Mouse (Mus musculus) hindbrain, embryonic 13.5 days (tissue): ENCODE measurements around the gene Rsph6a. TPM values are rescaled to one million over a fixed set of nuclear protein-coding genes. Genes with fewer than 3 reads are reported as not detected.

Experiments used
- ATAC-seq: fragments of 200-750 bp; cut with Nextera tagmentation; 2 replicates; pipeline ENCODE4 v1.8.0; 2017; ENCODE audit warnings: moderate TSS enrichment; ENCODE audit not compliant: low FRiP score
- H3K27ac ChIP-seq: fragments of 300-500 bp; sonication (generic); 2 replicates; pipeline ENCODE4 v1.5.1; 2015; ENCODE audit warnings: inconsistent platforms, mild to moderate bottlenecking, moderate library complexity
- H3K27me3 ChIP-seq: fragments of 300-500 bp; sonication (generic); 2 replicates; pipeline ENCODE4 v1.6.1; 2015; ENCODE audit warnings: mild to moderate bottlenecking, inconsistent platforms
- H3K36me3 ChIP-seq: fragments of 300-500 bp; sonication (generic); 2 replicates; pipeline ENCODE4 v1.6.1; 2015; ENCODE audit warnings: mild to moderate bottlenecking, inconsistent platforms
- H3K4me1 ChIP-seq: fragments of 300-500 bp; sonication (generic); replicated peaks from 2 replicates; pipeline ENCODE4 v1.6.1; 2015; ENCODE audit warnings: inconsistent platforms
- H3K4me2 ChIP-seq: fragments of 300-500 bp; sonication (generic); 2 replicates; pipeline ENCODE4 v1.6.1; 2015; ENCODE audit warnings: inconsistent platforms, mild to moderate bottlenecking, moderate library complexity
- H3K4me3 ChIP-seq: fragments of 300-500 bp; sonication (generic); 2 replicates; pipeline ENCODE4 v1.5.1; 2015; ENCODE audit warnings: mild to moderate bottlenecking, inconsistent platforms
- H3K9ac ChIP-seq: fragments of 300-500 bp; sonication (generic); 2 replicates; pipeline ENCODE4 v1.6.1; 2015; ENCODE audit warnings: mild to moderate bottlenecking, inconsistent platforms
- H3K9me3 ChIP-seq: fragments of 300-500 bp; sonication (generic); 2 replicates; pipeline ENCODE4 v1.6.1; 2016; ENCODE audit warnings: inconsistent platforms
- WGBS: fragments of 180-500 bp; shearing (Covaris S2); methylation state at CpG from one replicate; pipeline ENCODE4 v1.1.7; 2015; 5-methylcytosine and 5-hydroxymethylcytosine counted together
- polyA plus RNA-seq: library from polyadenylated mRNA; unstranded; fragments of >200 nt; fragmentation: Nextera tagmentation; extraction: Ambion mirVana; gene quantifications from 2 replicates; pipeline ENCODE4 v1.2.1, GENCODE M21; 2015

The Rsph6a gene
- not detected in 2 replicates for polyA plus RNA-seq

DNA sequence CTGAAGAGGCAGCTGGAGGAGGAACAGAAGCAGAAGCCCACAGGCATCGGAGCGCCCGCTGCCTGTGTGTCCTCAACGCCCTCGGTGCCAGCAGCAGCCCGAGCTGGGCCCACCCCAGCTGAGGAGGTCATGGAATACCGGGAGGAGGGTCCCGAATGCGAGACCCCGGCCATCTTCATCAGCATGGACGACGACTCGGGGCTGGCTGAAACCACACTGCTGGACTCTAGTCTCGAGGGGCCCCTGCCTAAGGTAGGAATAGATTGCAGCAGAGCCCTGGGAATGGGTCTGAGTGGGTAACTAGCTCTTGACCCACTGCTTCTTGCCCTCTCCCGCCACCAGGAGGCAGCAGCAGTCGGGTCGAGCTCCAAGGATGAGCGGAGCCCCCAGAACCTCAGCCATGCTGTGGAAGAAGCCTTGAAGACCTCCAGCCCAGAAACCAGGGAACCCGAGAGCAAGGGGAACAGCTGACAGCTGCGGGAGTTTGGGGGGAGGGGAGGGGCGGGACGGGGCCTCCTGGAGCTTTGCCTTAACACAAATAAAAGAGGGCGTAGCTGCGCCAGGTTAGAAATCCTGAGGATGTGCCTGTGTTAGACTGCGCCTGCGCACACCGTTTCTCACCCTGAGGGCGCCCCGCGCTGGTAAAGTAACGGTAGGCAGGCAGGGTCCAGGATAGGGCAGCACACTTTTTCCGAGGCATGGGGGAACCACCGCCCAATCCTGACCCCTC, at the start of gene Rsph6a:
Rsph6a (plus strand) TSS at position 644 of the 730 bp plus-strand sequence.
- H3K36me3 ChIP-seq: peaks cover 45% of the 10 kb centered on the region
- H3K9ac ChIP-seq: peak within 1 kb of the TSS; percentile 66
- H3K27me3 ChIP-seq: no peaks in the 10 kb centered on the region
- peak within 1 kb of the TSS; percentile 51 for H3K4me2 ChIP-seq
- H3K4me3 ChIP-seq: peak within 1 kb of the TSS; percentile 29
- peak; percentile 58 for ATAC-seq
- H3K4me1 ChIP-seq: peaks cover 16% of the 10 kb centered on the region
- H3K9me3 ChIP-seq: no peaks in the 10 kb centered on the region
- H3K27ac ChIP-seq: peak within 1 kb of the TSS; percentile 35; the same call in 1 of the 2 replicates
- WGBS: 19% methylated on average over 32 of the region's 33 CpGs

DNA sequence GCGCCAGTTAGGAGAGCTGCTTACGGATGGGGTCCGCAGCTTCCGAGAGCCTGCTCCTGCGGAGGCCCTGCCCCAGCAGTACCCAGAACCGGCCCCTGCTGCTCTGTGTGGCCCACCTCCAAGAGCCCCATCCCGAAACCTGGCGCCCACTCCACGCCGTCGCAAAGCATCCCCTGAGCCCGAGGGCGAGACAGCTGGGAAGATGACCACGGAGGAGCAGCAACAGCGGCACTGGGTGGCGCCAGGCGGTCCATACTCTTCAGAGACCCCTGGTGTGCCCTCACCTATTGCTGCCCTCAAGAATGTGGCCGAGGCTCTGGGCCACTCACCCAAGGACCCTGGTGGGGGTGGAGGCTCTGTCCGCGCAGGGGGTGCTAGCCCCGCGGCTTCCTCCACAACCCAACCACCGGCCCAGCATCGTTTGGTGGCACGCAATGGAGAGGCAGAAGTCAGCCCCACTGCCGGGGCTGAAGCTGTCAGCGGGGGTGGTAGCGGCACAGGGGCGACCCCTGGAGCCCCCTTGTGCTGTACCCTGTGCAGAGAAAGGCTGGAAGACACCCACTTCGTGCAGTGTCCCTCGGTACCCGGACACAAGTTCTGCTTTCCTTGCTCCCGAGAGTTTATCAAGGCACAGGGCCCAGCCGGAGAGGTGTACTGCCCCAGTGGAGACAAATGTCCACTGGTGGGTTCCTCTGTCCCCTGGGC, 48.9 kb upstream of the Rsph6a start:
- Histone ChIP-seq H3K27ac (0 out of 2 replicates have a peak overlapping the region, but pooled peaks have one; percentile 12), H3K4me3 (peak overlapping the region; percentile 91), H3K4me2 (peak overlapping the region; percentile 100), H3K9ac (peak overlapping the region; percentile 97), H3K4me1 (peaks cover 54% of the 10 kb centered on the region), H3K9me3 (no peaks in the 10 kb centered on the region), H3K36me3 (peaks cover 29% of the 10 kb centered on the region), H3K27me3 (no peaks in the 10 kb centered on the region)
- 81% methylated on average over 33 of the region's 34 CpGs for WGBS
- no peak for ATAC-seq

DNA sequence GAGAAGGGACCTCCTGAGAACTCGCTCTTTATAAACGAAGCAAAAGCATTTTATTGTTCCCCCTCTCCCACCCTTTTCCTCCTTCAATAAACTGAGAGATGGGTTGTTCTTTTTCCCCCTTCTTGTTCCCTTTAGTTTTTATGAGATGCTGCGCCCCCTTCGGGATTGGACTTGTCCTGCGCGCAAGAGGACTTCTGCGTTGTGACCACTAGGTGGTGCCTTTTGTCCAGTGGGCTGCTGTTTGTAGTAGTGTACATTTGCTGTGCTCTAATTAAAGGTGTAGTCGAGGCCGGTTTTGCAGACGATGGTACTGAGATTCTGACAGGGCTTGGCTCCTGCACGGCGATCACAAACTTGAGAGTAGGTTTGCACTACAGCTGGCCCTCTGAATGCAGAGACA, 48.0 kb upstream of the Rsph6a start:
- no peaks in the 10 kb centered on the region for H3K27me3 ChIP-seq
- no peaks in the 10 kb centered on the region for H3K9me3 ChIP-seq
- WGBS: 8% methylated on average over 12 of the region's 12 CpGs
- H3K9ac ChIP-seq: peak overlapping the region; percentile 97
- H3K4me3 ChIP-seq: 0 out of 2 replicates have a peak overlapping the region, but pooled peaks have one; percentile 14
- ATAC-seq: no peak
- peaks cover 47% of the 10 kb centered on the region for H3K4me1 ChIP-seq
- peaks cover 27% of the 10 kb centered on the region for H3K36me3 ChIP-seq
- H3K4me2 ChIP-seq: peak overlapping the region; percentile 100
- H3K27ac ChIP-seq: no peak overlapping the region

DNA sequence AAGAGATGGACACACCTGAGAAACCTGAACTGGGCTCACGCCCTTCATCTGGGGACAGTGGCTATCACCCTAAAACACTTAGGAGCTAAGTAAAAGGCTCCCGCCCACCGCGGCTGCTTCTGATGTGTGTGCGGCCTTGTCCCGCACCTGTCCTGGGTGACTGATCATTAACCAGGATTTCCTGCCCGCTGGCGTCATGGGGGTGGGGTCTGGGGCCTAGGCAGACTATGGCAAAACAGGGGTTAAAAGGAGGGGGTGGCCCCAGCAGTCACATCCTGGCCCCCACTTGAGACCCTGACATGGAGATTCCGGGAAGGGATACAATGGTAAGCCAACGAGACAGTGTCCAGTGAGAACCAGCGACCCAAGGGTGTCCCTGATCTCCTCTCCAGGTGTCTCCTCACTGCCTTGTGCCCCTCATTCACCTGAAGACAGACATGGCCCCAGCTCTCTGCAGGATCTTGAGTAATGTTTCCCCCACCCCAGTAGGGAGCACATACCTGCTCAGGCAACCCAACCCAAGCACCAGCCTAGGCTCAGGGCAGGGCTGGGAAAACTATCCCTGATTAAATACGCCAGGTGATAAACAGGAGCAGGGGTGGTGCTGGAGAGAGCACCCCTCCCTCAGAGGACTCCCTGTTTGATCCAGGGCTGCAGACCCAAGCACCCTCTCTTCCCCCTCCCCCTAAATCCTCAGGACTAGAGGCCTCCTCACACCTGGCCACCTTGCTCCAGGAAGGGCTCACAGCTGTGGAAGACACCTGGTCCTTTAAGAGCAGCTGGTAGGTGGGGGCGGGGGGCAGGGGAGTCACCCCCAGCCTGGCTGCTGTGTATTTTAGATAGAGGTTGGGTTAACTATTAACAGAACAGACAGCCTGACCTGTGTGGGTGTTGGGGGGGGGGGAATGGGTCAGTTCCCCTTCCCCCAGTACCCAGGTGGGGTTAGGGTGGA, 47.2 kb upstream of the Rsph6a start:
- no peaks in the 10 kb centered on the region for H3K9me3 ChIP-seq
- H3K27me3 ChIP-seq: no peaks in the 10 kb centered on the region
- H3K4me3 ChIP-seq: no peak overlapping the region
- H3K4me2 ChIP-seq: no peak overlapping the region
- no peak for ATAC-seq
- peaks cover 49% of the 10 kb centered on the region for H3K4me1 ChIP-seq
- H3K36me3 ChIP-seq: peaks cover 27% of the 10 kb centered on the region
- no peak overlapping the region for H3K9ac ChIP-seq
- no peak overlapping the region for H3K27ac ChIP-seq
- 74% methylated on average over 13 of the region's 13 CpGs for WGBS

DNA sequence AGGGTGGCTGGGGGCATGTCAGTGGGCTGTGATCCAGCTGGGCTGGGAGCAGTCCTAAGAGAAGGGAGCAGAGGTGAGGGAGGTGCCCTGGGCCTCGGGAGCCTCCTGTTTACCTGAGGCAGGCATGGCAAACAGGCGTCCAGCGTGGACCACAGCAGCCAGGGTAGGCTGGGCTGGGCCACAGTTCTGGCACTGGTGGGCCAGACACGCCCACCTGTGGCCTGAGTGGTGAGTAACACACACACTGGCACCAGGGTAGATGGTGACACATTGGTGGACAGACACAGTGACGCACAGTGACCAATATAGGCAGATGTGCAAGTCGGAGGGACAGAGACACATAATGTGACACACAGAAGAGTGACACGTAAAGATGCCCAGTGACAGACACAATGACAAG, 43.9 kb upstream of the Rsph6a start:
- Histone ChIP-seq H3K36me3 (peaks cover 22% of the 10 kb centered on the region), H3K9ac (peak overlapping the region; percentile 47; the same call in 1 of the 2 replicates), H3K4me2 (no peak overlapping the region), H3K4me3 (no peak overlapping the region), H3K4me1 (peaks cover 31% of the 10 kb centered on the region), H3K9me3 (no peaks in the 10 kb centered on the region), H3K27ac (no peak overlapping the region), H3K27me3 (no peaks in the 10 kb centered on the region)
- no peak for ATAC-seq
- WGBS: 85% methylated on average over 7 of the region's 7 CpGs

DNA sequence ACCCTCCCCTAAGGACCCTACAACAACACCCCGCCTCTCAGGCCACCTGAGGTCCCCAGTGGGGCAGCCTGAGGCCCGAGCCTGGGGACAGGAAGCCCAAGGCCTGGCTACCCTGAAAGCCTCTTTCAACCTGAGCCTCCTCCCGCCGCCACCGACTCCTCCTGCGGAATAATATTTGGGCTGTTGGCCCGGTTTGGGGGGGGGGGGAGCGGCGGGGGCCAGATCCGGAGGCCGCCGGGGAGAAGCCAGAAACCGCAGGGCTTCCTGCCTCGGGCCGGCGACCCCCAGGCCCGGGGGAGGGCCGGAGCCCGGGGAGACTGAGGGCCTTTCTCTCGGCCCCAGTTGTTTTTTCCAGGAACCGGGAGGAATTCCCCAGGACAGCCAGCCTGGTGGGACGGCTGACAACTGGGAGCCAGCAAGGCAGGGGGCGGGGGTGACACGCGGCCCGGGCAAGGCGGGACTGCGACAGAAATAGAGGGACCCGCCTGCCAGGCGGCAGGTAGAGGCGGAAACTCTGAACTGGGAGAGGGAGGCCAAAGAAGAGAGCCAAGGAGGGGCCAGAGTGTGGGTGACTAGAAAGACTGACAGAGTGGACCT, 42.4 kb upstream of the Rsph6a start:
- Histone ChIP-seq H3K36me3 (peaks cover 9% of the 10 kb centered on the region), H3K4me2 (peak overlapping the region; percentile 50), H3K9me3 (no peaks in the 10 kb centered on the region), H3K4me1 (peaks cover 16% of the 10 kb centered on the region), H3K4me3 (peak overlapping the region; percentile 25), H3K27ac (no peak overlapping the region), H3K9ac (peak overlapping the region; percentile 73), H3K27me3 (no peaks in the 10 kb centered on the region)
- ATAC-seq: no peak
- 5% methylated on average over 30 of the region's 31 CpGs for WGBS

DNA sequence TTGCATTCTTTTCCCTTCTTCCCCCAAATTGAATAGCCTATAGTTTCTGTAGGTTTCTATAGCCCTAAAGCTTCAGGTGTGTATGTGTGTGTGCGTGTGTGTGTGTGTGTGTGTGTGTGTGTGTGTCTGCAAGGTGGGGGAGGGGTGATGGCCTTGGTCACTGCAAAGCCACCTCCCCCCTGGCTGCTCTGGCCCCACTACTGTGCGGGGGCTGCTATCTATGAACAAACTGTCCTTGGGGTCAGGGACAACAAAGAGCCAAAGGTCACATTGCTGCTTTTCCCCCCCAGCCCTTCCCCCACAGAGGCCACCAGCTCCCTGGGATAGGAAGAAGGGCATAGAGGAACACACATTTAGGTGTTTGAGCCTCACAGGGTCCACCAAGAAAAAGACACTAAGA, 41.6 kb upstream of the Rsph6a start:
- peaks cover under 1% of the 10 kb centered on the region; the same call in 1 of the 2 replicates for H3K36me3 ChIP-seq
- H3K4me2 ChIP-seq: no peak overlapping the region
- 41% methylated on average over 2 of the region's 2 CpGs for WGBS
- no peak overlapping the region for H3K4me3 ChIP-seq
- no peak overlapping the region for H3K27ac ChIP-seq
- H3K9me3 ChIP-seq: no peaks in the 10 kb centered on the region
- ATAC-seq: no peak
- no peaks in the 10 kb centered on the region for H3K27me3 ChIP-seq
- no peak overlapping the region for H3K9ac ChIP-seq
- H3K4me1 ChIP-seq: peaks cover 9% of the 10 kb centered on the region

DNA sequence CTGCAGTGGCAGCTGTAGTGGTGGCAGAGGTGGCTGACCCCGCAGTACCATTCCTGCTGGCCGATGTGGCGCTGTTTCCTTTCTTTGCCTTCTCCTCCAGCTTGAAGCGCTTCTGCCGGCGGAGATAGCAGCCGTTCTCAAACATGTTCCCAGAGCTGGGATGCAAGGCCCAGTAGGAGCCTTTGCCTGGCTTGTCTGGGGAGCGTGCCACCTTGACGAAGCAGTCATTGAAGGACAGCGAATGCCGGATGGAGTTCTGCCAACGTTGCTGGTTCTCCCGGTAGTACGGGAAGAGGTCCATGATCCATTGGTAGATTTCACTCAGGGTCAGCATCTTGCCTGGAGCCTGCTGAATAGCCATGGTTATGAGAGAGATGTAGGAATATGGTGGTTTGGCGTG, 40.0 kb upstream of the Rsph6a start:
- no peak overlapping the region for H3K4me3 ChIP-seq
- no peaks in the 10 kb centered on the region for H3K27me3 ChIP-seq
- no peak for ATAC-seq
- no peak overlapping the region for H3K9ac ChIP-seq
- H3K36me3 ChIP-seq: no peaks in the 10 kb centered on the region
- no peak overlapping the region for H3K27ac ChIP-seq
- H3K4me2 ChIP-seq: no peak overlapping the region
- WGBS: 66% methylated on average over 15 of the region's 15 CpGs
- H3K9me3 ChIP-seq: no peaks in the 10 kb centered on the region
- peaks cover 9% of the 10 kb centered on the region for H3K4me1 ChIP-seq

DNA sequence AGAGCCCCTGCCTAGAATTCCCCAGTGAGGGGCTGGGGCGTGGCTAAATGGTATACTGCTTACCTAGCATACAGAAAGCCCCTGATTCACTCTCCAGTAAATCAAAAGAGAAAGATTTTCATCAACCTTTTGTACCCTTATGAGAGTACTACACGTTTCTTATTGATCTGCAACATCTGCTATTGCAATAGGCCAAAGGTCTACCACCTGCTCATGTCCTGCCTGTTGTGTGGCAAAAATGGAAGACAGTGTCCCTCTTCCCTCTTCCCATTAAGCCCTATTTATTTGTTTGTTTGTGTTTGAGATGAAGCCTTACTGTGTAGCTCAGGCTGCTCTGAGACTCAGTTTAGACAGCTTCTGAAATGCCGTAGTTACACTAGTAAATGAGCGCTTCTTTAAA, 38.4 kb upstream of the Rsph6a start:
- peaks cover 13% of the 10 kb centered on the region for H3K27me3 ChIP-seq
- H3K27ac ChIP-seq: no peak overlapping the region
- peaks cover 9% of the 10 kb centered on the region for H3K4me1 ChIP-seq
- H3K4me3 ChIP-seq: no peak overlapping the region
- no peaks in the 10 kb centered on the region for H3K36me3 ChIP-seq
- no peaks in the 10 kb centered on the region for H3K9me3 ChIP-seq
- no peak for ATAC-seq
- WGBS: 93% methylated on average over 4 of the region's 4 CpGs
- no peak overlapping the region for H3K4me2 ChIP-seq
- H3K9ac ChIP-seq: no peak overlapping the region

DNA sequence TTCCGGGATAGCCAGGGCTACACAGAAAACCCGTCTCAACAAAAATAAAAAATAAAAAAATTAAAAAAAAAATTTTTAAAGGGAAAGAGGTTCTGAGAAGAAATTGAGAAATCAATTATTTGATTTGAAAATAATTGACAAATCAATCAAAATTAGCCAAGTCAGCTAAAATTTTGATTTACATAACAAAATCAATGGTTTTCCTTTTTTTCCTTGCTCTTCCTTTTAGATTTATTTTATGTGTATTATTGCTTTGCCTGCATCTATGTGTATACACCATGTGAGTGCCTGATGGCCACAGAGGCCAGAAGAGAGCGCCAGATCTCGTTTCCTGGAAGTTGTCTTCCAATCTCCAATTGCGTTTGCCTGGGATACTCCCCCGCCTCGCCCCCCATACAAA, 36.6 kb upstream of the Rsph6a start:
- H3K36me3 ChIP-seq: no peaks in the 10 kb centered on the region
- H3K4me1 ChIP-seq: no peaks in the 10 kb centered on the region
- H3K27ac ChIP-seq: no peak overlapping the region
- no peaks in the 10 kb centered on the region for H3K9me3 ChIP-seq
- H3K4me2 ChIP-seq: no peak overlapping the region
- no peak for ATAC-seq
- H3K4me3 ChIP-seq: no peak overlapping the region
- peaks cover 31% of the 10 kb centered on the region for H3K27me3 ChIP-seq
- H3K9ac ChIP-seq: no peak overlapping the region
- 89% methylated on average over 7 of the region's 7 CpGs for WGBS

DNA sequence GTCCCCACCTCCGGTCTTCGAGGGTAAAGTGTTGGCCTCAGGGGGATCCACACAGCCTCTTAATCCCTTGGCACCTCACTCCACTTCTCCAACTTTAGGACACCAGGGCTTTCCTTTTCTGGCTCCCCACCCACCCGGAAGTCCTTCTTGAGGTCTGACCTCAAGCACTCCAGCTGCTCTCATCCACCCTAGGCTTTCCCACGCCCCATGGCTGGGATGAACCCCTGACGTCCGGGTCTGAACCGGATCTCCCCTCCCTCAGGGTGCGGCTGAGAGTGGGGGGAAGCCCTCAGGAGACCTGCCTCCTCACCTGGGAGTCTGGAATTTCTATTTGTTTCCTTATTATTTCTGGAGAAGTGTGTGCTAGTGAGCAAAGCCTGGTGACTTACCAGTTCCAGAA, 33.4 kb upstream of the Rsph6a start:
- no peak overlapping the region for H3K4me3 ChIP-seq
- H3K9ac ChIP-seq: no peak overlapping the region
- WGBS: 27% methylated on average over 8 of the region's 8 CpGs
- peaks cover 41% of the 10 kb centered on the region for H3K27me3 ChIP-seq
- no peak overlapping the region for H3K4me2 ChIP-seq
- ATAC-seq: no peak
- no peak overlapping the region for H3K27ac ChIP-seq
- peaks cover 14% of the 10 kb centered on the region for H3K4me1 ChIP-seq
- H3K36me3 ChIP-seq: no peaks in the 10 kb centered on the region
- H3K9me3 ChIP-seq: no peaks in the 10 kb centered on the region
